Mouse (Mus musculus) stomach, postnatal 0 days (tissue): ENCODE measurements around the gene Tmod1. TPM values are rescaled to one million over a fixed set of nuclear protein-coding genes. Genes with fewer than 3 reads are reported as not detected.

Experiments
- ATAC-seq: fragments of 200-750 bp; cut with Nextera tagmentation; 2 replicates; pipeline ENCODE4 v1.8.0; 2017; ENCODE audit not compliant: low FRiP score, low TSS enrichment
- DNase-seq: peaks from one replicate; pipeline ENCODE4 v3.0.0-alpha.2; 2016; ENCODE audit warnings: low spot score
- H3K27ac ChIP-seq: fragments of 300-500 bp; sonication (generic); replicated peaks from 2 replicates; pipeline ENCODE4 v1.5.1; 2014; ENCODE audit warnings: mild to moderate bottlenecking, control low read depth
- H3K27me3 ChIP-seq: fragments of 300-500 bp; sonication (generic); 2 replicates; pipeline ENCODE4 v1.6.1; 2014; ENCODE audit warnings: low read length; ENCODE audit not compliant: control insufficient read depth, insufficient read depth
- H3K36me3 ChIP-seq: fragments of 300-500 bp; sonication (generic); 2 replicates; pipeline ENCODE4 v1.6.1; 2014; ENCODE audit warnings: low read length, mixed read lengths; ENCODE audit not compliant: control insufficient read depth, insufficient read depth
- H3K4me1 ChIP-seq: fragments of 300-500 bp; sonication (generic); replicated peaks from 2 replicates; pipeline ENCODE4 v1.6.1; 2014; ENCODE audit warnings: antibody characterized with exemption; ENCODE audit not compliant: control insufficient read depth, insufficient read depth
- H3K4me2 ChIP-seq: fragments of 300-500 bp; sonication (generic); replicated peaks from 2 replicates; pipeline ENCODE4 v1.6.1; 2014; ENCODE audit warnings: low read depth, mild to moderate bottlenecking, control low read depth, moderate library complexity
- H3K4me3 ChIP-seq: fragments of 300-500 bp; sonication (generic); 2 replicates; pipeline ENCODE4 v1.5.1; 2014; ENCODE audit warnings: low read depth, low read length, control low read depth
- H3K9ac ChIP-seq: fragments of 300-500 bp; sonication (generic); 2 replicates; pipeline ENCODE4 v1.6.1; 2014; ENCODE audit warnings: mild to moderate bottlenecking, low read length, control low read depth, mixed read lengths
- H3K9me3 ChIP-seq: fragments of 300-500 bp; sonication (generic); 2 replicates; pipeline ENCODE4 v1.6.1; 2016; ENCODE audit warnings: low read length; ENCODE audit not compliant: control insufficient read depth
- CTCF ChIP-seq: IDR thresholded peaks from 2 replicates; pipeline ENCODE4 v1.5.1; 2016; ENCODE audit warnings: antibody characterized with exemption, low read depth, mild to moderate bottlenecking, moderate library complexity
- EP300 ChIP-seq: optimal IDR thresholded peaks from 2 replicates; pipeline ENCODE3; 2016; ENCODE audit warnings: antibody characterized with exemption
- WGBS: fragments of 180-500 bp; shearing (Covaris S2); extraction: QIAGEN DNeasy Blood & Tissue Kit; methylation state at CpG from one replicate; pipeline ENCODE4 v1.1.7; 2014; 5-methylcytosine and 5-hydroxymethylcytosine counted together
- polyA plus RNA-seq: library from polyadenylated mRNA; unstranded; fragments of >200 nt; fragmentation: Nextera tagmentation; extraction: Ambion mirVana; gene quantifications from 2 replicates; pipeline ENCODE4 v1.2.1, GENCODE M21; 2015

The Tmod1 gene
- polyA plus RNA-seq, 1 experiment from 2014 or later: 3.2 TPM

GRCm38 (mm10) chr4:46042505-46042850 lies 3.7 kb downstream of the Tmod1 start:
- no peak overlapping the region for H3K9ac ChIP-seq
- H3K27ac ChIP-seq: no peak overlapping the region
- no peaks in the 10 kb centered on the region for H3K36me3 ChIP-seq
- no peaks in the 10 kb centered on the region for H3K27me3 ChIP-seq
- TF ChIP-seq EP300: no peak
- no peak for TF ChIP-seq CTCF
- no peak overlapping the region for H3K4me3 ChIP-seq
- no peak for ATAC-seq
- H3K4me1 ChIP-seq: no peaks in the 10 kb centered on the region
- DNase-seq: no peak
- H3K9me3 ChIP-seq: no peaks in the 10 kb centered on the region
- no peak overlapping the region for H3K4me2 ChIP-seq
- 45% methylated on average over 5 of the region's 5 CpGs for WGBS

GRCm38 (mm10) chr4:46043361-46043760 lies 4.6 kb downstream of the Tmod1 start:
- Histone ChIP-seq H3K4me2 (no peak overlapping the region), H3K27ac (no peak overlapping the region), H3K4me1 (no peaks in the 10 kb centered on the region), H3K9ac (no peak overlapping the region), H3K4me3 (no peak overlapping the region), H3K27me3 (no peaks in the 10 kb centered on the region), H3K9me3 (no peaks in the 10 kb centered on the region), H3K36me3 (no peaks in the 10 kb centered on the region)
- ATAC-seq (no peak), DNase-seq (no peak)
- WGBS: 74% methylated on average over 8 of the region's 8 CpGs
- TF ChIP-seq EP300 (no peak), CTCF (no peak)

- no peaks in the 10 kb centered on the region for H3K27me3 ChIP-seq
- TF ChIP-seq CTCF (no peak), EP300 (no peak)
- ATAC-seq: no peak
- no peaks in the 10 kb centered on the region for H3K9me3 ChIP-seq
- no peak overlapping the region for H3K4me2 ChIP-seq
- H3K36me3 ChIP-seq: no peaks in the 10 kb centered on the region
- H3K27ac ChIP-seq: no peak overlapping the region
- WGBS: 68% methylated on average over 4 of the region's 4 CpGs
- no peak overlapping the region for H3K9ac ChIP-seq
- H3K4me1 ChIP-seq: no peaks in the 10 kb centered on the region
- DNase-seq: no peak
- no peak overlapping the region for H3K4me3 ChIP-seq
Observed at GRCm38 (mm10) chr4:46047971-46048370, 9.2 kb downstream of the Tmod1 start.

GRCm38 (mm10) chr4:46048418-46048817 lies 9.7 kb downstream of the Tmod1 start:
- ATAC-seq: no peak
- TF ChIP-seq CTCF (no peak), EP300 (no peak)
- Histone ChIP-seq H3K9me3 (no peaks in the 10 kb centered on the region), H3K27me3 (no peaks in the 10 kb centered on the region), H3K4me3 (no peak overlapping the region), H3K9ac (no peak overlapping the region), H3K36me3 (no peaks in the 10 kb centered on the region), H3K4me1 (no peaks in the 10 kb centered on the region), H3K27ac (no peak overlapping the region), H3K4me2 (no peak overlapping the region)
- WGBS: 79% methylated on average over 7 of the region's 7 CpGs
- no peak for DNase-seq

- Histone ChIP-seq H3K4me1 (no peaks in the 10 kb centered on the region), H3K4me3 (no peak overlapping the region), H3K9me3 (peaks cover 3% of the 10 kb centered on the region; the same call in 1 of the 2 replicates), H3K9ac (no peak overlapping the region), H3K27me3 (no peaks in the 10 kb centered on the region), H3K27ac (no peak overlapping the region), H3K36me3 (no peaks in the 10 kb centered on the region), H3K4me2 (no peak overlapping the region)
- TF ChIP-seq EP300 (no peak), CTCF (no peak)
- ATAC-seq: no peak
- DNase-seq: no peak
- WGBS: 85% methylated on average over 9 of the region's 9 CpGs
Observed at GRCm38 (mm10) chr4:46053323-46054107, 14.8 kb downstream of the Tmod1 start.

- DNase-seq (no peak), ATAC-seq (no peak)
- no peak for TF ChIP-seq CTCF
- H3K27ac ChIP-seq: no peak overlapping the region
- peaks cover 3% of the 10 kb centered on the region; the same call in 1 of the 2 replicates for H3K9me3 ChIP-seq
- H3K36me3 ChIP-seq: no peaks in the 10 kb centered on the region
- no peak overlapping the region for H3K4me2 ChIP-seq
- H3K4me1 ChIP-seq: no peaks in the 10 kb centered on the region
- H3K9ac ChIP-seq: no peak overlapping the region
- no peaks in the 10 kb centered on the region for H3K27me3 ChIP-seq
- H3K4me3 ChIP-seq: no peak overlapping the region
- WGBS: 81% methylated on average over 5 of the region's 5 CpGs
Observed at GRCm38 (mm10) chr4:46056163-46056562, 17.4 kb downstream of the Tmod1 start.
